Mouse (Mus musculus) heart, embryonic 12.5 days (tissue): ENCODE results near the gene Dmgdh. TPM values are rescaled to one million over a fixed set of nuclear protein-coding genes. Genes with fewer than 3 reads are reported as not detected.

Experiments
- ATAC-seq: fragments of 200-750 bp; cut with Nextera tagmentation; 2 replicates; pipeline ENCODE4 v1.8.0; 2017; ENCODE audit warnings: moderate TSS enrichment, moderate library complexity; ENCODE audit not compliant: insufficient number of reproducible peaks, low FRiP score
- H3K27ac ChIP-seq: fragments of 300-500 bp; sonication (generic); 2 replicates; pipeline ENCODE4 v1.5.1; 2016; ENCODE audit warnings: mild to moderate bottlenecking, moderate library complexity; ENCODE audit not compliant: poor library complexity, severe bottlenecking
- H3K27me3 ChIP-seq: fragments of 300-500 bp; sonication (generic); replicated peaks from 2 replicates; pipeline ENCODE4 v1.6.1; 2016; ENCODE audit warnings: mild to moderate bottlenecking, moderate library complexity
- H3K36me3 ChIP-seq: fragments of 300-500 bp; sonication (generic); 2 replicates; pipeline ENCODE4 v1.6.1; 2016; ENCODE audit warnings: mild to moderate bottlenecking, moderate library complexity
- H3K4me1 ChIP-seq: fragments of 300-500 bp; sonication (generic); replicated peaks from 2 replicates; pipeline ENCODE4 v1.6.1; 2016; ENCODE audit warnings: mild to moderate bottlenecking
- H3K4me2 ChIP-seq: fragments of 300-500 bp; sonication (generic); 2 replicates; pipeline ENCODE4 v1.6.1; 2016; ENCODE audit warnings: mild to moderate bottlenecking, moderate library complexity
- H3K4me3 ChIP-seq: fragments of 300-500 bp; sonication (generic); 2 replicates; pipeline ENCODE4 v1.5.1; 2016; ENCODE audit warnings: mild to moderate bottlenecking
- H3K9ac ChIP-seq: fragments of 300-500 bp; sonication (generic); 2 replicates; pipeline ENCODE4 v1.6.1; 2016; ENCODE audit warnings: mild to moderate bottlenecking, moderate library complexity
- H3K9me3 ChIP-seq: fragments of 300-500 bp; sonication (generic); replicated peaks from 2 replicates; pipeline ENCODE4 v1.6.1; 2016; ENCODE audit warnings: mild to moderate bottlenecking, moderate library complexity
- WGBS: fragments of 180-500 bp; shearing (Covaris S2); methylation state at CpG from one replicate; pipeline ENCODE4 v1.1.7; 2016; 5-methylcytosine and 5-hydroxymethylcytosine counted together
- polyA plus RNA-seq: library from polyadenylated mRNA; unstranded; fragments of >200 nt; fragmentation: Nextera tagmentation; extraction: Ambion mirVana; gene quantifications from 2 replicates; pipeline ENCODE4 v1.2.1, GENCODE M21; 2016

The Dmgdh gene
- polyA plus RNA-seq, 1 experiment from 2014 or later: 0.42 TPM

DNA sequence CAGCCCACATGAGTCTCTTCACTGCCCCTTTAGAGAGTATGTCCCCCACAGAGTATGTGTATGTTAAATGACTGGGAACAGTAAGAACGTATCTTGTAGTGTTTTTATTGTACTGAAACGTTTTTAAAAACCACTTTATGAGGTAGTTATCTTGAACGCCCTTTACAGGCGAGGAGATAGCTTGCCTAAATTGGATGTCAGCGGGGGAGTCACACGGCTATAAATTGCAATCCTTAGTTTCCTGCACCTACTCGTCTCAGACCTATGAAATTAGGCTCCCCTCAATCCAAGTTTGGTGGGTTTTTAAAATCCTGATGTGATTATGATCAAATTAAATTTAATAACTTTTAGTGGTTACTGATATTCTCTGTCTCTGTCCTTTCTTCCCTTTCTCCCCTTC, 98.6 kb downstream of the Dmgdh start:
- Histone ChIP-seq H3K4me3 (no peak overlapping the region), H3K9me3 (no peaks in the 10 kb centered on the region), H3K9ac (no peak overlapping the region), H3K4me1 (peaks cover 13% of the 10 kb centered on the region; the same call in 1 of the 2 replicates), H3K27me3 (peaks cover 5% of the 10 kb centered on the region; the same call in 1 of the 2 replicates), H3K36me3 (no peaks in the 10 kb centered on the region), H3K27ac (no peak overlapping the region), H3K4me2 (peak overlapping the region; percentile 94)
- WGBS: 44% methylated on average over 7 of the region's 7 CpGs
- ATAC-seq: no peak

DNA sequence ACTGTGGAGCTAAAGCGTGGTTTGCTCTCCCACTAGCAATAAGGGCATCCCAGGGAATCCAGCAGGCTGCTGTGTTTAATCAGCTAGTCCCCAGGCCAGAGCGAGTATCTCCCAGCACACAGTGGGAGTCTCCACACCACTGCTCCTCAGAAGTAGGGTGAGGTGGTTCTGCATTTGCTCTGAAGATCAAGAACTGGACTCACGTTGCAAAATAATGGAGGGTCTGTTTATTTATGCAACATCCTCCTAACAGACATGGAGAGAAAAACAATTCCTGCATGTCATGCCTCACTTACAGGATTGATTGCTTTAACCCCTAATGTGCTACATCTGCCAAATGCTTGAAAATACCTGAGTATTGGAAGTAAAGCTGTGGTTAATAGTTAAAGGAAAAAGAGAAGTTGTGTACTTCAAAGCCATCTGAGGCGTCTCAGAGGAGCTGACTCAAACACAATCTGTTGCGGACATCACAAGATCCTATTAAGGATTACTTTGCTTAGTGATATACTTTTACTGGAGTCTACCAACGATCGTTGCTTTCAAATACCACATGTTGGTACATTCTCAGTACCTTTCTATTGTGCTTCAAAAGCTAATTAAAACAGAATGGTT, 99.6 kb downstream of the Dmgdh start:
- ATAC-seq: no peak
- Histone ChIP-seq H3K4me3 (no peak overlapping the region), H3K4me2 (no peak overlapping the region), H3K9ac (no peak overlapping the region), H3K27me3 (peaks cover 5% of the 10 kb centered on the region; the same call in 1 of the 2 replicates), H3K27ac (no peak overlapping the region), H3K36me3 (no peaks in the 10 kb centered on the region), H3K9me3 (no peaks in the 10 kb centered on the region), H3K4me1 (peaks cover 13% of the 10 kb centered on the region; the same call in 1 of the 2 replicates)
- 64% methylated on average over 7 of the region's 7 CpGs for WGBS

DNA sequence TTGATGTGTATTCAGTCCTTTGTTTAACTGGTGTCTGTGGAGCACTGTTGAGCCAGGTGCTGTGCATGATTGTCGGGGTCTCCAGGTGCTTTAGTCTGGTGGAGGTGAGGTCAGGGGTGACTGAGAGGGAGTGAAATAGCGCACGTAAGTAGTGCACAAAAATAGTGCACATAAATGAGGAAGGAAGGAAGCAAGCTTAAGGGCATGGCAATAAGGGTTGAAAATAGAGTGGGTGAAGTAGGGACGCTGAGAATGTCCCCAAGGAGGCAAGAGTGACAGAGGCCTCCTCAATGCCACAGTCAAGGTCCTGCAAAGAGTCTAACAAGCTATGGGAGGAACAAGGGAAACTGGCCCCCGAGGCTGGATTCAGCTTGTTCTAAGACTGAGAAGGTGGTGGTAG, 108.6 kb downstream of the Dmgdh start:
- no peaks in the 10 kb centered on the region for H3K36me3 ChIP-seq
- 78% methylated on average over 5 of the region's 5 CpGs for WGBS
- no peaks in the 10 kb centered on the region; the same call in 1 of the 2 replicates for H3K27me3 ChIP-seq
- H3K4me3 ChIP-seq: no peak overlapping the region
- H3K4me1 ChIP-seq: no peaks in the 10 kb centered on the region
- no peak overlapping the region for H3K4me2 ChIP-seq
- no peak overlapping the region for H3K27ac ChIP-seq
- no peak for ATAC-seq
- 0 out of 2 replicates have a peak, but pooled peaks cover 3% of the 10 kb centered on the region for H3K9me3 ChIP-seq
- H3K9ac ChIP-seq: no peak overlapping the region

DNA sequence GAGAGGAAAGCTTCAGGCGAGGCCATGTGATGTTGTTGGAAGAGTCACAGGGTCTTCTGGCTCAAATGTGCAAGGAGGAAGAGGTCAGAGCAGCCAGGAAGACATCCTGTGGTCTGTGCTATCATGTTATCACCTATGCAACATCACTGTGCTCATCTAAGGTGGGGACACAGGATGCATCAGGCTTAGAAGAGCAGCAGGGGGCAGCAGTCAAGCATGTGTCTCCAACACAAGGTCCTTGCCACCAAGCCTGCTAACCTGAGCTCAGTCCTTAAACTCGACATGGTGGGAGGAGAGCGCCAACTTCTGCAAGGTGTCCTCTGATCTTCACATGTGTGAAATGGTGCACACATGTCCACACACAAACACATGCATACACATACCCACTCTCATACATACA, 111.1 kb downstream of the Dmgdh start:
- no peak overlapping the region for H3K27ac ChIP-seq
- H3K4me1 ChIP-seq: no peaks in the 10 kb centered on the region
- no peaks in the 10 kb centered on the region; the same call in 1 of the 2 replicates for H3K27me3 ChIP-seq
- no peak for ATAC-seq
- H3K9ac ChIP-seq: no peak overlapping the region
- 68% methylated on average over 3 of the region's 3 CpGs for WGBS
- H3K4me3 ChIP-seq: no peak overlapping the region
- H3K36me3 ChIP-seq: no peaks in the 10 kb centered on the region
- no peak overlapping the region for H3K4me2 ChIP-seq
- 0 out of 2 replicates have a peak, but pooled peaks cover 3% of the 10 kb centered on the region for H3K9me3 ChIP-seq

DNA sequence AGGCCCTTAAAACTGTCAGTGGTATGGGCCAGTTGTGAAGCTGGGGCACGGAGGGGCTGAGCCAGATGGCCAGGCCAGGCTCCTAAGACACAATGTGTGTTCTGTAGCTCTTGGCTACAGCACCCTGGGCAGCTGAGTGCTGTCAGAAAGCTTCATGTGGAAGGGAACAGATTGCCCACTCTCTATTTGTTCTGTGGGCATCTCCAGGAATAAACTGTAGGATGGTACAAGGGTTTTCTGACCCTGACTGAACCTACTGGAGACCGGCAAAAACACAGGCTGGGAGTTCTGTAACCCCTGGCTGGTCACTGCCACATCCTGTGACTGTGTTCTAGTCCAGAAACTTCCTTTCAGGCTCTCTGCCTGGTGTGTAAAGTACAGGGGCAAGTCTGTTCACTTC, 111.8 kb downstream of the Dmgdh start:
- no peak overlapping the region for H3K27ac ChIP-seq
- no peak overlapping the region for H3K4me3 ChIP-seq
- H3K36me3 ChIP-seq: no peaks in the 10 kb centered on the region
- H3K4me2 ChIP-seq: no peak overlapping the region
- WGBS: 79% methylated on average over 2 of the region's 2 CpGs
- ATAC-seq: no peak
- H3K4me1 ChIP-seq: no peaks in the 10 kb centered on the region
- H3K9ac ChIP-seq: no peak overlapping the region
- H3K27me3 ChIP-seq: no peaks in the 10 kb centered on the region; the same call in 1 of the 2 replicates
- H3K9me3 ChIP-seq: 0 out of 2 replicates have a peak, but pooled peaks cover 3% of the 10 kb centered on the region

DNA sequence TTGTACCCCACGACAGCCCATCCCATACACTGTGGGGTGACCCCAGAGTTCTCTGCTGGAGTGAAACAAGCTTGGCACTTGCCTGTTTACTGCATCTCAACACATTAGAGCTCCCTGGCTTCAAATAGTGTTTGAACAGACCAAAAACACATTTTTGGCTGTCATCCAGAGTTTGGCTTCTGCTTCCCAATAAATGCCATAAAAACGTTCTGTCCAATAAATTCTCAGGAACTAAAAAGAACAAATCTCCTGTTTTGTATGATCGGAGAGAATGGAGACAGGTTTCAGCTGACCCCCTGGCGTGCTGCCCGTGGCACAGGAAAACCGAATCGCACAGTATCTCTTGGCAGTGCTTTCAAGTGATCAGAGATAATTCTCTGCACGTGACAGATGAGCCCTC, 113.4 kb downstream of the Dmgdh start:
- Histone ChIP-seq H3K4me2 (no peak overlapping the region), H3K27ac (no peak overlapping the region), H3K27me3 (no peaks in the 10 kb centered on the region; the same call in 1 of the 2 replicates), H3K4me1 (no peaks in the 10 kb centered on the region), H3K9ac (no peak overlapping the region), H3K9me3 (no peaks in the 10 kb centered on the region), H3K4me3 (no peak overlapping the region), H3K36me3 (no peaks in the 10 kb centered on the region)
- ATAC-seq: no peak
- 54% methylated on average over 8 of the region's 8 CpGs for WGBS

DNA sequence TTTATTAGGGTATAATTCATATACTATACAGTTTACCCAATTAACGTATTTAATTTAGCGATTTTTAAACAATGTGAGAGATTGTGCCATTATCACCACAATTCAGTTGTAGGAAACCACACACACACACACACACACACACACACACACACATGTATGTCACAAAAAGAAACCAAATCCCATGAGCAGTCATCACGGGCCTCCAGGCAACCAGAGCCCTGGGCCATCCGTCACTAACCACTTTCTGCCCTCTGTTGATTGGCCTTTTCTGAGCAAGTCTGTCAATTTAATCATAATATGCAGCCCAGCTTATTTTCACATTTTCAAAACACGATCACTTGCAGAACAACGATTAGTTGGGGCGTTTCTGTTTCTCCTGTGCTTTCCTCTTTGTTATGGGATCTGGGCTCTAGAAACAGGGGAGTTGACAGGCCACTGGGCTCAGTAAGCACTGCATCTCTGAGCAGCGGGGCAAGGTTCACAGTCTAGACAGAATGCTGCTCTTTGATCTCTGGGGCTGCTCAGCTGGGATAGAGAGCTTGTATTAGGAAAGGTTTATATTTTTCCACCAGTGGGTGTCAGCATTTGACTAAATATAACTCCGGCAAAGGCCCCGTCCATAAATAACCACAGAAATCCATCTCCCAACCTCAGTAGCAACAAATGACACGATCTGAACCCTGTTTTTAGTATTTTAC, 118.9 kb downstream of the Dmgdh start:
- Histone ChIP-seq H3K9ac (no peak overlapping the region), H3K27ac (no peak overlapping the region), H3K9me3 (0 out of 2 replicates have a peak, but pooled peaks cover under 1% of the 10 kb centered on the region), H3K36me3 (no peaks in the 10 kb centered on the region), H3K4me2 (no peak overlapping the region), H3K4me1 (peaks cover 13% of the 10 kb centered on the region; the same call in 1 of the 2 replicates), H3K4me3 (no peak overlapping the region), H3K27me3 (no peaks in the 10 kb centered on the region)
- ATAC-seq: no peak
- WGBS: 47% methylated on average over 11 of the region's 11 CpGs

DNA sequence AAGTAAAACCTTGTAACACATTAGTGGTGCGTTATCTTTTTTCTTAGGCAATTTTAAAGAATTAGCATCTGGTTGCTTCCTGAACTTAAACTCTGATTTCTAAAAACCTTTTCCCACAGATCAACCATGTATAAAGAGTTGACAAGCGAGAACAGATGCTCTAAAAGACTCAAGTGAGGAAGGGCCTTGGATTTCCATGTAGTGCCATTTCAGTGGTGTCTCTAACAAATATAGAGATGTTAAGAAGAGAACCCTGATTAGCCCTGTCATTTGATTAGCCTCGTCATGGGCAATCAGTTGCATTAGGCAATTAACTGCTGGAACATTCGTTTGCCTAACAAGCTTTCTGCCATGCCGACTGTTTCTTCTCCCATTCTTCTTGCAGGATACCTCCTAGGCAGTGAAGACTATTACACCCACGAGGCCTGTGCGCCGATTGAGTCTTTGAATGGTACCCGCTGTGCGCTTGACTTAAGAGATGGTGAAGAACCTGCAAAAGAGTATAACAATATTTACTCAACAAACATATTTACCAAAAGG, 119.5 kb downstream of the Dmgdh start:
- Histone ChIP-seq H3K27ac (no peak overlapping the region), H3K9ac (no peak overlapping the region), H3K4me3 (no peak overlapping the region), H3K4me1 (peaks cover 13% of the 10 kb centered on the region; the same call in 1 of the 2 replicates), H3K9me3 (0 out of 2 replicates have a peak, but pooled peaks cover 3% of the 10 kb centered on the region), H3K36me3 (no peaks in the 10 kb centered on the region), H3K27me3 (no peaks in the 10 kb centered on the region), H3K4me2 (no peak overlapping the region)
- no peak for ATAC-seq
- 77% methylated on average over 10 of the region's 10 CpGs for WGBS

DNA sequence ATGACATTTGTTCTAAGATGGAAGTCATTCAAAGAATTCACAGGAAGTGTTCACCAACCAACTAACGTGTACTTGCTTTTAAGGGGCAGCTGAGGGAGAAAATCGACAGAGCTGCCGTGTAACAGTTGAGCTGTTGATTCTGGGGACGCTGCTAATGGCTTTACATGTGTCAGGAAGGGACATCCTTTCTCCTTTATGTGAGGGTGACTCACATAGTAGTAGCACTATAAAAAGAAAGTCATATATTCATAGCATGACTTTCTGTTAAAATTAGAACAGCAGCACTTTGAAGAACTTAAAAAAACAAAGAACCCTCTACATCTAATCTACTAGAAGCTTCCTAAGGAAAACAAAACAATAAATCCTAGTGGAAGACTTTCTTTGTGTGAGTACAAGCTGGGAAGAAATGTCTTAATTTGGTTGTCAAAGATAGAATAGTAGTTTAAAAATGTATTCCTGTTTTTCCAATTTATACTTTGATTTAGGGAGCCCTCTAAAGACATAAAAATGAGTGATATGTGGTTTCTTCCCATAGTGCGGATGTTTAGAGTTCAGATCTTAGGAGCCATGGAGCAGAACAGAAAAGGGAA, 122.9 kb downstream of the Dmgdh start:
- no peaks in the 10 kb centered on the region for H3K27me3 ChIP-seq
- H3K9me3 ChIP-seq: 0 out of 2 replicates have a peak, but pooled peaks cover 3% of the 10 kb centered on the region
- no peak overlapping the region for H3K4me3 ChIP-seq
- no peaks in the 10 kb centered on the region for H3K36me3 ChIP-seq
- 44% methylated on average over 5 of the region's 5 CpGs for WGBS
- no peak overlapping the region for H3K9ac ChIP-seq
- peaks cover 15% of the 10 kb centered on the region; the same call in 1 of the 2 replicates for H3K4me1 ChIP-seq
- H3K27ac ChIP-seq: no peak overlapping the region
- ATAC-seq: no peak
- no peak overlapping the region for H3K4me2 ChIP-seq
